Mouse (Mus musculus) kidney, adult 2 months (tissue): Measurements from ENCODE around the gene Hoxa11. TPM values are rescaled to one million over a fixed set of nuclear protein-coding genes. Genes with fewer than 3 reads are reported as not detected.

Experiments used
- DNase-seq: peaks from one replicate; pipeline ENCODE4 v3.0.0; 2021
- H3K27ac ChIP-seq: fragments of 200-500 bp; 2 replicates; pipeline ENCODE4 v1.5.1; 2012; ENCODE audit warnings: low read depth, low read length, control low read depth, inconsistent platforms; ENCODE audit not compliant: insufficient read depth
- H3K27me3 ChIP-seq: fragments of 200-500 bp; replicated peaks from 2 replicates; pipeline ENCODE4 v1.6.1; 2012; ENCODE audit warnings: mild to moderate bottlenecking, moderate library complexity, low read length, inconsistent platforms; ENCODE audit not compliant: control insufficient read depth, insufficient read depth
- H3K36me3 ChIP-seq: fragments of 200-500 bp; 2 replicates; pipeline ENCODE4 v1.6.1; 2012; ENCODE audit warnings: mild to moderate bottlenecking, moderate library complexity, low read length, inconsistent platforms; ENCODE audit not compliant: control insufficient read depth, insufficient read depth
- H3K4me1 ChIP-seq: fragments of 200-500 bp; 2 replicates; pipeline ENCODE4 v1.6.1; 2011; ENCODE audit warnings: low read length; ENCODE audit not compliant: control insufficient read depth, insufficient read depth
- H3K4me3 ChIP-seq: fragments of 200-500 bp; 2 replicates; pipeline ENCODE4 v1.5.1; 2011; ENCODE audit warnings: mild to moderate bottlenecking, low read depth, low read length, control low read depth; ENCODE audit not compliant: insufficient read depth
- CTCF ChIP-seq: fragments of 200-500 bp; conservative IDR thresholded peaks from 2 replicates; pipeline ENCODE4 v1.5.1; 2011; ENCODE audit warnings: low read depth, mild to moderate bottlenecking, control low read depth, low read length, moderate library complexity, mixed read lengths; ENCODE audit not compliant: insufficient read depth, insufficient read length
- POLR2A ChIP-seq: fragments of 200-500 bp; IDR thresholded peaks from one replicate; pipeline ENCODE4 v1.6.1; 2011; ENCODE audit warnings: low read depth, low read length, control low read depth
- WGBS: fragments of 180-500 bp; shearing (Covaris S2); methylation state at CpG from one replicate; pipeline ENCODE4 v1.1.7; 2018; 5-methylcytosine and 5-hydroxymethylcytosine counted together
- polyA plus RNA-seq: library from polyadenylated mRNA; depleted of rRNA; stranded (reverse); fragments of >200 nt; gene quantifications from 2 replicates; pipeline ENCODE4 v1.2.3, GENCODE M21; 2012

The Hoxa11 gene
- polyA plus RNA-seq, 1 experiment: 3.7 TPM

- no peak for TF ChIP-seq CTCF
- no peak for TF ChIP-seq POLR2A
- no peaks in the 10 kb centered on the region for H3K27me3 ChIP-seq
- H3K36me3 ChIP-seq: peaks cover 5% of the 10 kb centered on the region; the same call in 1 of the 2 replicates
- 63% methylated on average over 14 of the region's 14 CpGs for WGBS
- peak; percentile 27 for DNase-seq
- no peak overlapping the region for H3K4me3 ChIP-seq
- peaks cover 13% of the 10 kb centered on the region for H3K4me1 ChIP-seq
- H3K27ac ChIP-seq: peak overlapping the region; percentile 22
Measured at GRCm38 (mm10) chr6:52205221-52205620, 40.4 kb downstream of the Hoxa11 start.

DNA sequence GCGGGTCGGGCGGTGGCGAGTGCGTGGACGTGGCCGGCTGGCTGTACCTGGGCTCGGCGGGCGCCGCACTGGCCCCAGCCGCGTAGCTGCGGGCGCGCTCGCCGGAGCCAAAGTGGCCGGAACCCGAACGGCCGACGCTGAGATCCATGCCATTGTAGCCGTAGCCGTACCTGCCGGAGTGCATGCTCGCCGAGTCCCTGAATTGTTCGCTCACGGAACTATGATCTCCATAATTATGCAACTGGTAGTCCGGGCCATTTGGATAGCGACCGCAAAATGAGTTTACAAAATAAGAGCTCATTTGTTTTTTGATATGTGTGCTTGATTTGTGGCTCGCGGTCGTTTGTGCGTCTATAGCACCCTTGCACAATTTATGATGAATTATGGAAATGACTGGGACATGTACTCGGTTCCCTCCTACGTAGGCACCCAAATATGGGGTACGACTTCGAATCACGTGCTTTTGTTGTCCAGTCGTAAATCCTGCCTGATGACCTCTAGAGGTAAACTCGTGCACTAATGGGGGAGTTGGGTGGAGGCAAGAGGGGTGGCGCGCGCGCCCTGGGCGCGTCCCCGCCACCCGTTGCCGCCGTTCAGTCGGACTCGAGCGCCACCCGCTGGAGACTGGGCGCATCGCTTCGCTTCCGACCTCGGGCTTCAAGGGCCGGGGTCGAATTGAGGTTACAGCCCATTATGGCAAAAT, 41.4 kb downstream of the Hoxa11 start, which contains the start of gene Hoxa5:
Gene Hoxa5, minus strand, starts transcription at position 538 of the 703 bp plus-strand sequence.
- peaks cover 3% of the 10 kb centered on the region for H3K4me1 ChIP-seq
- H3K4me3 ChIP-seq: peak within 1 kb of the TSS; percentile 68
- WGBS: 8% methylated on average over 65 of the region's 65 CpGs
- DNase-seq: peak; percentile 96
- H3K36me3 ChIP-seq: peaks cover 5% of the 10 kb centered on the region; the same call in 1 of the 2 replicates
- peak within 1 kb of the TSS; percentile 80 for H3K27ac ChIP-seq
- no peaks in the 10 kb centered on the region for H3K27me3 ChIP-seq
- TF ChIP-seq CTCF: peak; percentile 79
- no peak for TF ChIP-seq POLR2A

GRCm38 (mm10) chr6:52203371-52204049, 42.1 kb downstream of the Hoxa11 start:
- Histone ChIP-seq H3K27ac (peak overlapping the region; percentile 80), H3K27me3 (no peaks in the 10 kb centered on the region)
- DNase-seq: peak; percentile 57

DNA sequence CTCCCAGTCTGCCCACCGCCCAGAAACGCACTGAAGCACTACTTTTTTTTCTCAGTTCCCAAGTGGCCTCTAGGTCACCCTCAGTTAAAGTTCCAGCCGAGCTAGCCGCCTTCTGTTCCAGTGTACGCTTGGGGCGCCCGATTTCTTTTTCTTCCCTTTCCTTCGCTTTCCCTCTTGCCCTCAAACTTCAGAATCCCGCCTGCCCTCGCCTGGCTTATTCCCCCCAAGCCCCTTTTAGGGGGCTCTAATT, 42.6 kb downstream of the Hoxa11 start:
- peak overlapping the region; percentile 80 for H3K27ac ChIP-seq
- WGBS: 30% methylated on average over 10 of the region's 10 CpGs
- H3K4me3 ChIP-seq: peak overlapping the region; percentile 68
- TF ChIP-seq POLR2A: no peak
- TF ChIP-seq CTCF: no peak
- peak; percentile 71 for DNase-seq
- no peaks in the 10 kb centered on the region for H3K27me3 ChIP-seq
- H3K4me1 ChIP-seq: no peaks in the 10 kb centered on the region
- H3K36me3 ChIP-seq: peaks cover 5% of the 10 kb centered on the region; the same call in 1 of the 2 replicates

More at GRCm38 (mm10) chr6:52203371-52204049, 42.1 kb downstream of the Hoxa11 start:
- no peak for TF ChIP-seq CTCF
- no peak for TF ChIP-seq POLR2A
- H3K36me3 ChIP-seq: peaks cover 5% of the 10 kb centered on the region; the same call in 1 of the 2 replicates
- WGBS: 11% methylated on average over 46 of the region's 46 CpGs
- peak overlapping the region; percentile 68 for H3K4me3 ChIP-seq
- H3K4me1 ChIP-seq: no peaks in the 10 kb centered on the region

- TF ChIP-seq CTCF (no peak), POLR2A (no peak)
- peak; percentile 14 for DNase-seq
- H3K36me3 ChIP-seq: peaks cover 5% of the 10 kb centered on the region; the same call in 1 of the 2 replicates
- H3K27me3 ChIP-seq: no peaks in the 10 kb centered on the region
- peak overlapping the region; percentile 68 for H3K4me3 ChIP-seq
- peak overlapping the region; percentile 80 for H3K27ac ChIP-seq
- WGBS: 43% methylated on average over 22 of the region's 22 CpGs
- H3K4me1 ChIP-seq: no peaks in the 10 kb centered on the region
Measured at GRCm38 (mm10) chr6:52202362-52203120, 43.1 kb downstream of the Hoxa11 start.

DNA sequence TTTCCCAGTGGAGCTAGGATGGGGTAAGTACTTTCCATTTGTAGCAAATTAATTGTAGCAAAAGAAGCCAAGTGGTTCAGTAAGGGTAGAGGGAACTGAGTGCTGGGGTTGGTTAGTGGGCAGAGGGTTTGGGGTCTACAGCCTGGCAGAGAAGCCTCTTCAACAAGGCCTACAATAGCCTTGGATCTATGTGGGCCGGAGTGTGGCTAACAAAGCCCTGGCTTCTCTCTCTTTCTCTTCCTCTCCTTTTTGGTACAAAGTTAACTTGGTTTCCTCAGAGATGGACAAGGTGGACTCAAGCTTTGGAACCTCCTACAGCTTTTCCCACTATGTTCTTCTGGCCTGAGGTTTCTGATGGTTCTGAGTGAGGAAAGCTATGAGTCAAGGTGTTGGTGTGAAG, 44.3 kb downstream of the Hoxa11 start:
- no peak for TF ChIP-seq POLR2A
- TF ChIP-seq CTCF: no peak
- H3K27me3 ChIP-seq: no peaks in the 10 kb centered on the region
- 0 out of 2 replicates have a peak, but pooled peaks cover 2% of the 10 kb centered on the region for H3K4me1 ChIP-seq
- DNase-seq: no peak
- 71% methylated on average over 1 of the region's 1 CpGs for WGBS
- H3K27ac ChIP-seq: no peak overlapping the region
- no peak overlapping the region for H3K4me3 ChIP-seq
- peaks cover 5% of the 10 kb centered on the region; the same call in 1 of the 2 replicates for H3K36me3 ChIP-seq
